Mouse (Mus musculus) midbrain, embryonic 14.5 days (tissue): ENCODE measurements around the gene Cish. TPM values are rescaled to one million over a fixed set of nuclear protein-coding genes. Genes with fewer than 3 reads are reported as not detected.

ENCODE experiments used
- ATAC-seq: fragments of 200-750 bp; cut with Nextera tagmentation; 2 replicates; pipeline ENCODE4 v1.8.0; 2017; ENCODE audit warnings: moderate number of reproducible peaks, moderate library complexity; ENCODE audit not compliant: low FRiP score, low TSS enrichment
- DNase-seq: peaks from one replicate; pipeline ENCODE4 v3.0.0-alpha.2; 2015
- H3K27ac ChIP-seq: fragments of 300-500 bp; sonication (generic); replicated peaks from 2 replicates; pipeline ENCODE4 v1.5.1; 2014; ENCODE audit warnings: mild to moderate bottlenecking, low read depth, low read length, moderate library complexity
- H3K27me3 ChIP-seq: fragments of 300-500 bp; sonication (generic); 2 replicates; pipeline ENCODE4 v1.6.1; 2014; ENCODE audit warnings: low read length, control low read depth, mixed read lengths; ENCODE audit not compliant: control insufficient read depth, insufficient read depth
- H3K36me3 ChIP-seq: fragments of 300-500 bp; sonication (generic); 2 replicates; pipeline ENCODE4 v1.6.1; 2014; ENCODE audit warnings: low read length, control low read depth; ENCODE audit not compliant: control insufficient read depth, insufficient read depth
- H3K4me1 ChIP-seq: fragments of 300-500 bp; sonication (generic); 2 replicates; pipeline ENCODE4 v1.6.1; 2014; ENCODE audit warnings: mild to moderate bottlenecking, antibody characterized with exemption, low read length, control low read depth; ENCODE audit not compliant: control insufficient read depth, insufficient read depth
- H3K4me2 ChIP-seq: fragments of 300-500 bp; sonication (generic); 2 replicates; pipeline ENCODE4 v1.6.1; 2014; ENCODE audit warnings: mild to moderate bottlenecking, low read length, moderate library complexity
- H3K4me3 ChIP-seq: fragments of 300-500 bp; sonication (generic); replicated peaks from 2 replicates; pipeline ENCODE4 v1.5.1; 2014; ENCODE audit warnings: low read depth, low read length
- H3K9ac ChIP-seq: fragments of 300-500 bp; sonication (generic); replicated peaks from 2 replicates; pipeline ENCODE4 v1.6.1; 2014; ENCODE audit warnings: mild to moderate bottlenecking, low read length, moderate library complexity
- H3K9me3 ChIP-seq: fragments of 300-500 bp; sonication (generic); 2 replicates; pipeline ENCODE4 v1.6.1; 2016; ENCODE audit warnings: low read length, control low read depth, mixed read lengths; ENCODE audit not compliant: control insufficient read depth
- WGBS: fragments of 180-500 bp; shearing (Covaris S2); extraction: QIAGEN DNeasy Blood & Tissue Kit; methylation state at CpG from one replicate; pipeline ENCODE4 v1.1.7; 2014; 5-methylcytosine and 5-hydroxymethylcytosine counted together
- polyA plus RNA-seq: library from polyadenylated mRNA; unstranded; fragments of >200 nt; fragmentation: Nextera tagmentation; extraction: Ambion mirVana; gene quantifications from 2 replicates; pipeline ENCODE4 v1.2.1, GENCODE M21; 2014

Cish gene
- polyA plus RNA-seq, 1 experiment from 2014 or later = 5.5 TPM

DNA sequence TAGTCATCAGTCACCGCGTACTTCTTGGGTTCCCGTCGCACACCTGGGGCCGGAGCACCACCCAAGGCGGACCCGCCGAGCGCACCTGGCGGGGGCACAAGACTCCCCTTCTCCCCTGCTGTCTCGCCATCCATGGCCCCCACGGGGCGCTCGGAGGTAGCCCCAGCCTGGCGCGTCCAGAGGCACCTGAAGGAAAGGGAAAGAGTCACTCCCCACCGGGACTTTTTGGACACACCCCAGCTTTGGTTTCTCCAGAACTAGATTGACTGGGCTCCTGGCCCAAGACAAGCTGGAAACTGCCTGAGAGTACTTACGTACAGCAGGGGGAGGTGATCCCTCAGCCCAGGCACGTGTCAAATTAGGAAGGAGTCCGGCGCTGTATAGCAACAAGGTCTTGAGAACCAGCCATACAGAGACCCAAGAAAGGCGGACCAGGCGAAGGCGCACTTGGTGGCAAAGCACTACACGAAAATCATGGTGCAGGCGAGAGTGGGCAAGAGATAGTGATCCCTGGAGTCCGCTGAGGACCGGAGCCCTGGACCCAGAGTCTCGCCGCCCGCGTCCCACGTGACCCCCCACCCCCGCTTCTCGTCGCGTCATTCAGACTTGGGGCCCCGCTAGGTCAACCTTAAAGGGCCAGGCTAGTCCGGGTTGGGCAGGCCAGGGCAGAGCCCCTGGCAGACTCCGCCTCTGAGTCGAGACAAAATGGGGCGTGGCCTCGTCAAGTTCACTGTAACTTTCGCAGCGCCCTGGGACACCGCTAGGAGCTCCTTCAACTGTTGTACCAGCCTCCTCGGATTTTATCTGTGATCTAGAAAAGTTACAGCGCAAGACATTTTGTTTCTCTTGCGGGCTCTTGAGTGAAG lies 6.4 kb upstream of the Cish start, which contains the start of gene Mapkapk3:
Gene Mapkapk3 (minus strand): TSS at position 667 of the 866 bp plus-strand sequence.
- Histone ChIP-seq H3K27ac (no peak within 1 kb of the TSS), H3K9ac (peak within 1 kb of the TSS; percentile 16; the same call in 1 of the 2 replicates), H3K4me1 (peaks cover 8% of the 10 kb centered on the region), H3K27me3 (peaks cover 4% of the 10 kb centered on the region; the same call in 1 of the 2 replicates), H3K9me3 (no peaks in the 10 kb centered on the region), H3K4me3 (peak within 1 kb of the TSS; percentile 32), H3K36me3 (no peaks in the 10 kb centered on the region), H3K4me2 (peak within 1 kb of the TSS; percentile 65)
- 4% methylated on average over 48 of the region's 49 CpGs for WGBS
- peak; percentile 78 for DNase-seq
- peak; percentile 60 for ATAC-seq

DNA sequence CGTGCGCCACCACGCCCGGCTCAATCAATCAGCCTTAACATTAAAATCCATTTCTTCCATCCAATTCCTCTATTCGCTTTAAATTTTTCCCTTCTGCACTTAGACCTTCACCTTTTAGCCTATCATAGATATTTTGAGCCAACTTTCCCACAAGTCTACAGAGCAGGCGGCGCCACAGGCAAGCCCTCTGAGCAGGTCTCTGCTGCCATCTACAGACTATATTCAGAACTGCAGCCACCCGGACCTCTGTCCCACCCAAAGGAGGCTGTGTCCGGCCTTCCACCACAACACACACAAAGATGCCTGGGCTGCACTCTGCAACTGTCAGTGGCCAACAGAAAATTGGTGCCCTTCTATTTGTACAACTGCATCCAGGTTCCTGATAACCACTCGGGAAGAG lies 4.9 kb upstream of the Cish start:
- H3K4me2 ChIP-seq = no peak overlapping the region
- H3K36me3 ChIP-seq = no peaks in the 10 kb centered on the region
- peaks cover 9% of the 10 kb centered on the region for H3K4me1 ChIP-seq
- 29% methylated on average over 10 of the region's 10 CpGs for WGBS
- H3K27me3 ChIP-seq = peaks cover 4% of the 10 kb centered on the region; the same call in 1 of the 2 replicates
- DNase-seq (peak; percentile 91), ATAC-seq (no peak)
- no peaks in the 10 kb centered on the region for H3K9me3 ChIP-seq
- no peak overlapping the region for H3K27ac ChIP-seq
- no peak overlapping the region for H3K4me3 ChIP-seq
- no peak overlapping the region for H3K9ac ChIP-seq

DNA sequence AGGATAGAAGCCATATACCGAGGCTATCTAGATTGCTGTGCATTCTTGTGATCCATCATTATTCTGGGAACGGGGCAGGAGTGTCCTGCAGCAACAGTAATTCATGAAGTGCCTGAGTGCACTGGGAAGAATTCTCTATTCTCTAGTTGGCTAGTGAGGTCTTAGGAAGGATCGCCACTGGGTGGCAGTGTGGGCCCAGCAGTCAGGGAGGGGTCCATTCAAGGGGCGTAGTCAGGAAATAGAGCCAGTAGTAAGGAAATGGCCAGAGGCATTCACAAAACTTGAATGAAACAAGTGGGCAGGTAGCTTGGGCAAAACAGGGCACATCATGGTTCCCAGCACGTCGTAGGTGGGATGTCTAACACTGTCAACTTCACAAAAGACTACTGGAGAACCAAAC lies 1.6 kb upstream of the Cish start:
- no peak overlapping the region for H3K4me3 ChIP-seq
- WGBS = 3% methylated on average over 6 of the region's 6 CpGs
- no peak overlapping the region for H3K9ac ChIP-seq
- peaks cover 19% of the 10 kb centered on the region for H3K4me1 ChIP-seq
- peak; percentile 82 for DNase-seq
- no peaks in the 10 kb centered on the region for H3K9me3 ChIP-seq
- H3K4me2 ChIP-seq = no peak overlapping the region
- H3K36me3 ChIP-seq = no peaks in the 10 kb centered on the region
- H3K27me3 ChIP-seq = peaks cover 4% of the 10 kb centered on the region; the same call in 1 of the 2 replicates
- H3K27ac ChIP-seq = no peak overlapping the region
- ATAC-seq = no peak

DNA sequence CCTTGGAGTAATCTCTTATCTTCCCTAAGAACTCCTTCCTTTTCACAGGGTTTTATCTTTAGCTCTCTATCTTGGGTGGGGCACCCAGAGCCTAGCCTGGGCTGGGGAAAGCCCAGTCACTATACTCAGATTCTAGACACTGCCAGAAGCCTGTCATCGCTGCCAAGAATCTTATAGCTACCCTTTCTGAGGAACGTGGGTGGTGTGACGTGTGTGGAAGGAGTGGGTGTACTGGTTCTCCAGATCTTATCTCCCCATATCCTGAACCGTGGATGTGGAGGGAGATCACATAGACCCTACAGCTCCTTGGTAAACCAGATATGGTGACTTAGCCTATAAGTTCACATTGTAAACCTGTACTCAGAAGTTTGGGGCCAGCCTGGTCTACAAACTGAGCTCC lies 210 bp upstream of the Cish start:
- Histone ChIP-seq H3K4me1 (peaks cover 13% of the 10 kb centered on the region), H3K4me2 (peak overlapping the region; percentile 95), H3K27ac (no peak overlapping the region), H3K4me3 (no peak overlapping the region), H3K36me3 (peaks cover 2% of the 10 kb centered on the region), H3K27me3 (no peaks in the 10 kb centered on the region), H3K9ac (no peak overlapping the region), H3K9me3 (no peaks in the 10 kb centered on the region)
- no peak for DNase-seq
- WGBS = 85% methylated on average over 4 of the region's 4 CpGs
- no peak for ATAC-seq

DNA sequence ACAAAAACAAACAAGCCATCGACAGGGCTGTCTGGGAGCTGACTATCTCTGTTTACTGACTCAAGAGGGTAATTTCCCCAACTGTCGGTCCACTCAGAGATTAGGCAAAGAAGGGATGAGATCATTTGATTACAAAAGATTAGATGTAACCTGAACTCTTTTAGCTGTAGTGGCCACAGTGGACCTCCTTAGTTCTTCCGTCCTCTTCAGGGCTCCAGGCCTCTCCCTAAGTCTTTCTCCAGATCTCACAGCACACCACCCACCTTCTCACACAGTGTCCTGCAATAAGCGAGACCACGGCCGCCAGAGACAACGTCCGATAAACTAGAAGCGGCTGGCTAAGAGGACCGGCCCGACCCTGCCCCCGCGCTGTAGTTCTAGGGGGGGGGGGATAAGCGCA lies 215 bp downstream of the Cish start:
- peaks cover 6% of the 10 kb centered on the region for H3K36me3 ChIP-seq
- no peak overlapping the region for H3K9ac ChIP-seq
- ATAC-seq (peak; percentile 18; the same call in 1 of the 2 replicates), DNase-seq (no peak)
- no peaks in the 10 kb centered on the region for H3K9me3 ChIP-seq
- peak overlapping the region; percentile 95 for H3K4me2 ChIP-seq
- 6% methylated on average over 14 of the region's 14 CpGs for WGBS
- peak overlapping the region; percentile 71 for H3K4me3 ChIP-seq
- no peak overlapping the region for H3K27ac ChIP-seq
- H3K4me1 ChIP-seq = peaks cover 13% of the 10 kb centered on the region
- no peaks in the 10 kb centered on the region for H3K27me3 ChIP-seq

DNA sequence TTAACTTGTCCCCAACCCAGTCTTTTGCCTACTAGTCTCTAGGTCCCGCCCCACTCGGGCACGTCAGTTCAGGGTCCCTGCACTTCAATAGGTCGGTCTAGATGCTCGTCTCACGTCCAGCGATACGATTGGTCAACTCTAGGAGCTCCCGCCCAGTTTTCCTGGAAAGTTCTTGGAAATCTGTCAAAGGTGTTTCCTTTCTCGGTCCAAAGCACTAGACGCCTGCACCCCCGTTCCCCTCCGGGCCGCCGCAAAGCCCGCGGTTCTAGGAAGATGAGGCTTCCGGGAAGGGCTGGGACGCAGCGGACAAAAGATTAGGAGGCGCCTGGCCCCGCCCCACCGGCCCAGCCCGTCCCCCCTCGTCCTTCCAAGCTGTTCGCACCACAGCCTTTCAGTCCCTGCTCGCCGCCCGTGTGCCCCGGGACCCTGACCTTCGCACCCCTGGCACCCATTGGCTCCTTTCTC lies 707 bp downstream of the Cish start:
- ATAC-seq = peak; percentile 95
- under 1% methylated on average over 31 of the region's 31 CpGs for WGBS

DNA sequence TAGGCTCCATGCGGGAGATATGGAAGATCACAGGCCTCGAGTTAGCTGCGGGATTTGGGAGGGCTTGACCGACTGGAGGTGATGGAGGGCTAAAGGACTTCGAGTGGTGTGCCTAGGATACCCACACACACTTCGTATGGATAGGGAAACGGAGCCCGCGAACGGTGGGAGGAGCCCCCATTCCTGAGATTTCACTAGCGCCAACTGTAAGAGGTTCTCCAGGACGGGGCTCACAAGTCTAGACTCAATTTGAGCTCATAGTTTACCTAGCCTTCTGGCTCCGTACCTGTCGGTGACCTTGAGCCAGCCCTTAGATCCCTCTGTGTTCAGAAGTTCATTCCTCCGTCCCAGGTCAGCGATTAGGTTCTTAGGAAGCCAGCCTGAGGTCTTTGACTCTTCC lies 1.2 kb downstream of the Cish start:
- no peak; the same call in 1 of the 2 replicates for ATAC-seq
- WGBS = 15% methylated on average over 16 of the region's 16 CpGs
- Histone ChIP-seq H3K27me3 (no peaks in the 10 kb centered on the region), H3K36me3 (peaks cover 16% of the 10 kb centered on the region), H3K4me1 (peaks cover 13% of the 10 kb centered on the region), H3K9ac (peak overlapping the region; percentile 66), H3K4me3 (peak overlapping the region; percentile 71), H3K27ac (no peak overlapping the region), H3K4me2 (peak overlapping the region; percentile 95), H3K9me3 (no peaks in the 10 kb centered on the region)
- DNase-seq = no peak

More for the DNA sequence above, 707 bp downstream of the Cish start:
- peak; percentile 96 for DNase-seq
- Histone ChIP-seq H3K4me3 (peak overlapping the region; percentile 71), H3K4me1 (peaks cover 13% of the 10 kb centered on the region), H3K27me3 (no peaks in the 10 kb centered on the region), H3K36me3 (peaks cover 11% of the 10 kb centered on the region), H3K4me2 (peak overlapping the region; percentile 95), H3K27ac (no peak overlapping the region), H3K9ac (peak overlapping the region; percentile 66), H3K9me3 (no peaks in the 10 kb centered on the region)

DNA sequence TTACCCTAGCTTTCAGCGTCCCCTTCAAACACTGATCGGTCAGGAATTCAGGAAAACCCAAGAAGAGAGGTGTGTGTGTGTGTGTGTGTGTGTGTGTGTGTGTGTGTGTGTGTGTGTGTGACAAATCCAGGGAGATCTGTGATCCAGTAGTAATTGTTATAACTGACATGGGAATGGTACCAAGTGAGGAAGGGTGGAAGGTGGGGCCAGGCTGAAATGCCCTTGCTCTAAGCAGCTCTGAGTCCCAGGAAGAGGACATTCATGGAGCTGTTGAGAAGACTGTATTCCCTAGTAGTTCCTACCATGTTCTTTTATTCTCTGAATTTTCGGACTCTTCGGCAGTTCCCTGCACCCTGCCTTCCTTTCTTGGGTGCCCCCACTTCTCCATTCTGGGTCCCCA lies 1.8 kb downstream of the Cish start:
- H3K4me3 ChIP-seq = peak overlapping the region; percentile 71
- H3K9ac ChIP-seq = 0 out of 2 replicates have a peak overlapping the region, but pooled peaks have one; percentile 66
- H3K9me3 ChIP-seq = no peaks in the 10 kb centered on the region
- no peaks in the 10 kb centered on the region for H3K27me3 ChIP-seq
- ATAC-seq (no peak), DNase-seq (no peak)
- 86% methylated on average over 4 of the region's 4 CpGs for WGBS
- peak overlapping the region; percentile 95 for H3K4me2 ChIP-seq
- no peak overlapping the region for H3K27ac ChIP-seq
- H3K36me3 ChIP-seq = peaks cover 18% of the 10 kb centered on the region
- peaks cover 13% of the 10 kb centered on the region for H3K4me1 ChIP-seq
